ENCODE assay signal across 8 mouse cellular contexts in genomic region chr9:106886828-106887702, GRCm38 (mm10). TPM values are rescaled to one million over a fixed set of nuclear protein-coding genes. Genes with fewer than 3 reads are reported as not detected.
DNase-seq lines count a peak whose midpoint lies in the region; ATAC-seq lines count a peak whose summit lies in the region.

Gene Rbm15b (minus strand): TSS chr9:106887428.

- H3K4me1 ChIP-seq in hindbrain, embryonic 12.5 days: peaks cover 74% of the 10 kb centered on the region

- WGBS in hindbrain, embryonic 12.5 days: 3% methylated on average over 63 of the region's 101 CpGs

- H3K27me3 ChIP-seq in hindbrain, embryonic 12.5 days: no peaks in the 10 kb centered on the region

- ATAC-seq in hindbrain, embryonic 12.5 days (ENCODE audit: low FRiP score): peak; percentile 63

- H3K9me3 ChIP-seq in hindbrain, embryonic 12.5 days (replicated peaks): no peaks in the 10 kb centered on the region

- H3K4me2 ChIP-seq in hindbrain, embryonic 12.5 days (replicated peaks): peak within 1 kb of the TSS; percentile 99

- H3K36me3 ChIP-seq in hindbrain, embryonic 12.5 days: peaks cover 56% of the 10 kb centered on the region

- H3K27ac ChIP-seq in hindbrain, embryonic 12.5 days: peak within 1 kb of the TSS; percentile 91

- peak within 1 kb of the TSS; percentile 99 for H3K9ac ChIP-seq in hindbrain, embryonic 12.5 days

- H3K4me3 ChIP-seq in hindbrain, embryonic 12.5 days: peak within 1 kb of the TSS; percentile 94

- DNase-seq in NIH3T3 (ENCODE audit: low read depth): peak; percentile 99
- DNase-seq in cerebellum, postnatal 10 days: peak; percentile 99
- peak; percentile 98 to 99 for DNase-seq in frontal cortex, postnatal 10 days (ENCODE audit: low spot score in 2 of 2)
- peak; percentile 97 to 98 for DNase-seq in layer of hippocampus, postnatal 14 days (ENCODE audit: low spot score in 2 of 2)
- DNase-seq in lung, postnatal 14 days: peak; percentile 98
- DNase-seq in retina, adult 2 months (ENCODE audit: low read depth, low spot score): peak; percentile 93
- DNase-seq in thymus, postnatal 36 days: peak; percentile 98 to 99

RNA-seq across cellular contexts. Expression of gene Rbm15b, which starts in this region (rescaled TPM):
- polyA plus RNA-seq in hindbrain, embryonic 12.5 days (2016; fragmentation: Nextera tagmentation; extraction: Ambion mirVana): 30.1 and 33.0 TPM in 2 replicates
- total RNA-seq in layer of hippocampus, postnatal 14 days (2021): 10 to 100 TPM; 48.2 to 51.2 TPM

Comparison
In these comparisons a context has a peak if more than half of its experiments do, and no peak if none do; other contexts are left out.
1. Peak in every context shown above with its lines: DNase-seq, ATAC-seq, H3K4me3 ChIP-seq and H3K27ac ChIP-seq.